Mouse (Mus musculus) right cerebral cortex, postnatal 4 days (tissue): Measurements from ENCODE around the gene Anpep.

ENCODE experiments used
- DNase-seq: peaks from one replicate; pipeline ENCODE4 v3.0.0-alpha.2; 2022

Anpep gene

DNA sequence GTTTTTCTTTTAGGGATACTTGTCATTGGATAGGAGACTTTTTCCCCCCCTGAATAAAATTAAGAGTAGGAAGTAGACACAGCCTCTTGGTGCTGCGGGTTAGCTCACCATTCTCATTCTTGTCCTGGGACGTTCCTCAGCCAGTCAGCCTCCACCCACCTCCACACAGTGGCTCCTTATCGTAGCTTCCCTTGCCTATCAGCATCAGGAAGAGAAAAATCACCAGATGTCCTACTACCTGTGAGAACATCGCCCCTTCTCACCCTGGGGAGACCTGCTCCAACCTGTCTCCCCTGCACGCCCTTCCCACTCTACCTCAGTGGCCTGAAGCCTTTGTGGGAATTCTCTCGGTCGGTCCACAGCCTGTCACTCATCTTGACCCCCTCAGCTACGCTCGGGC lies at the start of gene Anpep:
Gene Anpep (minus strand): TSS at position 249 of the 400 bp plus-strand sequence.
- DNase-seq, result no peak

DNA sequence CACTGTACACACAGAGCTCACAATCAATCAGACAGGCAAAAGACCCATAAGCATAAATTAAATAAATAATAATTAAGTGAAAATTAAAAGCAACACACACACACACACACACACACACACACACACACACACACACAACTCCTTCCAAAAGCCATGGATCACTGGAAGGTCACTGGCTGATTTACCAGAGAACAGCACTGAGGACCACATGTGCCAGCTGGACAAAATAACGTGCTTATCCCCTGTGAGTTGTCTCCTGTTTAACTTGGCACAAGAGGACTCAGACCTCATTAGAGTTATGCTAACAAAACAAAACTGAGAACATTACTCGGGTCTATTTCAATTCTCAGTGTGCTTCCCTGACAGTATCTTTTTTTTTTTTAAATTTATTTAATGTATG lies 46.5 kb upstream of the Anpep start:
- DNase-seq, result no peak

DNA sequence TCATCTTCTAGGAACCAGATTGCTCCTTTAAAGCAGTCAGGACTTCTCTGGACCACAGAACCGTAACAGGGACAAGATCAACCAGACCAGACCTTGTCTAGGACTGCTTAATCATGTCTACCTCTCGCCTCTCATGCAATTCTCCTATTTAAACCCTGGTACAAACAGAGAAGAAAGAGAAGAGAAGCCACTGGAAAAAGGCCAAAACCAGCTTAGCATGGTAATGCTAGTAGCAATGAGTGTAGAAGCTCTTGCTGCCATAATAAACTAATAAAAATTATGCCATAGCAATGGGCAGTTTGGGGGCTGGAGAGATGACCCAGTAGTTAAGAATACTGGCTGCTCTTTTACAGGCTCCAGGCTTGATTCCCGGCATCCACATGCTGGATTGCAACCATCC lies 46.1 kb upstream of the Anpep start:
- DNase-seq, result no peak

DNA sequence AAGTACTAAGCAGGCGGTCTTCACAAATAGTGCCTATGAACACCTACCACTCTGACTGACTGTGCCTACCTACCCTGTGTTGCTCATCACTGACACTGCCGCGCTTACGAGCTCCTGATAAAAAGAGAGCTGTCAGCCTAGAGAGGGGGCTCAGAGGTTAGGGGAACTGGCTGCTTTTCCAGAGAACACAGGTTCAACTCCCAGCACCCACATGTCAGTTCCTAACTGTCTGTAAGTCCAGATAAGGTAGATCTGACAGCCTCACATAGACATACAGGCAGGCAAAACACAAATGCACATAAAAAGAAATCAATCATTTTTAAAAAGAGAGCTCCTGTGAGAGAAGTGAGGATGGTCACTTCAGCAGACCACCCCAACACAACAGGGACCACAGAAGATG lies 44.3 kb upstream of the Anpep start:
- no peak for DNase-seq

DNA sequence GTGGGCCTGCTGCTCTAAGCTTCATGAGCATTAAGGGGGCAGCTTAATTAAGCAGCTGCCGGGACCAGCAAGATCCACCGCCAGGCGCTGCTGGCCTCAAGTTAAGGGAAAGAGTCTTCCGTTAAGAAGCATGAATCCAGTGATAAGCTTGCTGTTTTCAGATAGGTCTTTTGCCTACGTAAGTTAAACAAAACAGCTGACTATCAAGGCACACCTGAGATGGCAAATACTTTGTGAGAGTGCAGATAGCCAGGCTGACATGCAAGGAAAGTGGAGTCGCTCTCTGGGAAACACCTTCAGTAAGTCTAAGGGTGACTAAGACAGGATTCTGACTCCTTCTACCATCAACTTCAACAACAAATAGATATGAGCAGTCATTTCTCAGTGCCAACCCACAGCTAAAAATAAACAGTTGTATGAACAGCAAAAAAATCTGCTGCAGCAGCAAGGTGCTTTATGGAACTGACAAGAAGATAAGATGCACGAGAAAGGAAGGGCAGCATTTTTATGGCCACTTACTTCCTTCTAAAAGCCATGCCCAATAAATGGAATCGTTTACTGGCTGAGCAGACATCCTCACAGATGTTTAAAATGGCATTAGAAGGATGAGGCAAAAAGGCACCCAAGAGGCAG lies 42.4 kb upstream of the Anpep start:
- DNase-seq, result no peak

DNA sequence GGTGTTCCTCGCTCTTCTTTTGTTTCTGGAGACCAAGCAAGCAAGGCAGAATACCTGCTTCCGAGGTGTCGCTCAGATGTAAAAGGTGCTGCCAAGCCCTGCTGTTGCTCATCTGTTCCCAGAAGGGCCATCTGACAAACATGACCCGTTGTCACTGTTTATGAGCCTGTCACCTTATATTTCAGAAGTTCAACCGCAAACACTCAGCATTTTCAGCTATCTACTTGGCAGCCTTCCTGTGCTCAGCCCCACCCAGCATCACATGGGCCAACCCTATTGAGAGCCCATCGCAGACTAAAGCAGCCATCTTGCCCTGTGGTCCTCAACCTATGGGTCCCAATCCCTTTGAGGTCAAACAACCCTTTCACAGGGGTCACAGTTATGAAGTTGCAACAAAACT lies 39.9 kb upstream of the Anpep start:
- no peak for DNase-seq

DNA sequence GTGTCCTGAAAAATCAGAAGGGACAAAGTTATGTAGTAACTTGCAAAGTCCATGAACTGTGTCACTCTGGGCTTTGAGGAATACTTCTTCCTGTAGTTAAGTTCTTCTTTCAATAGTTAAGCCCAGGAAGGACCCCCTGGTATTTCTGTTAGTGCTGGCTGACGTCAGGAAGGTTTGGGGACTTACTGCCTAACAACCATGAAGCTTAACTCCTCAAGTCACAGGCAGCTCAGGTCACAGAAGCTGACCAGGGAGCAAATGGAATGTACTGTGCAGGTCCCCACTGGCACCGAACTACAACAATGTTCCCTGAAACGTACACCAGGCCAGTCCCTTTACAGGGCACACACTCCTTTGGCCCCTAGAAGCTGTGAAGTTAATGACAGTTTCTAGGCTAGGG lies 34.4 kb upstream of the Anpep start:
- no peak for DNase-seq

DNA sequence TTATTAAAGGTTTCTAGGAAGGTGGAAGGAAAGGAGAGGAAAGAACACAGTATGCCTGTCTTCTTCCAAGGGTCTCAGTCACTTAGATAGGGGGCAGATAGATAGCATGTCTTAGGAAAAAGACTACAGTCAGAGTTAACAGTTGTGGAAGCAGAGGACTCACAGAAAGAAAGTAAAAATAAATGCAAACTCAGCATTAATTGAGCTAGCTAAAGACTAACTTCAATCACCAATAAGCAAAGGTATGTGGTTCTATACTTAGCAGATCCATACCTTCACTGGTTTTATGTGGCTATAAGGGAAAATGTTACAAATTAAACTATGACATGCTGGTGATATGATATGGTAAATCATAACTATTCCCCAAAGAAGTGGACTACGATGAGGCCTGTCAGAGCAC lies 33.9 kb upstream of the Anpep start:
- no peak for DNase-seq

DNA sequence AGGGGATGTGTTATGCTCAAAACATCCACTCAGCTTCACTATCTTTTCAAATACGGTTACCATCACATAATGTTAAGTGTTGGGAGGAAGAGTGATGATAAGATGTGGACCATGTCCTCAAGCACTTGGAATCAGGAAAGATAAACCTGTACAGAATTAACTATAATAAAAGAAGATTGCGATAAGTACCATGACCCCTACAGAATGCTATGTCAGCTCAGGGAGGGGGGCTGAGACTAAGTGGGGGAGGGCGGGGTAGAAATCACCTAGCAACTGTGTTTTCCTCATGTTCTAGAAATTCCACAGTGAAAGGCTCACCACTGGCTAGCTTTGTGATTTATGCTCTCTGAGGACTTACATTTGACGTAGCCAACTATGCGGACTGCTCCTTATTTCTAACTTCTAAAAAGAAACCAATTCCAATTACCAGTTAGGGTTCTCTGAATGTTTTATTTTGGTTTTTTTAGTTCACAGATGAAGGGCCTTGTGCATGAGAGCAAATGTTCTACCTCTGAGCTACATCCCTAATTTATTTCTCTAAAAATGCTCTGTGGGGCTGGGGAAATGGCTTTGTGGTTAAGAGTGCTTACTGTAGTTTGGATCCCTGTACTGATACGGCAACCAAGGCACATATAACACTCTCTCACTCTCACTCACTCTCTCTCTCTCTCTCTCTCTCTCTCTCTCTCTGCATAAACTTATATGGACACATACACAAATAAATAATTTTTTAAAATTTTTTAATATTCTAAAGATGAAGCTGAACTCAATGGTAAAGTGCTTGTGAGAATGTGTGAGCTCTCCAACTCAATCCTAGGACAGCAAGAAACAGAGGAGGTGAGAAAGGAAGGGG lies 31.9 kb upstream of the Anpep start:
- DNase-seq, result no peak

DNA sequence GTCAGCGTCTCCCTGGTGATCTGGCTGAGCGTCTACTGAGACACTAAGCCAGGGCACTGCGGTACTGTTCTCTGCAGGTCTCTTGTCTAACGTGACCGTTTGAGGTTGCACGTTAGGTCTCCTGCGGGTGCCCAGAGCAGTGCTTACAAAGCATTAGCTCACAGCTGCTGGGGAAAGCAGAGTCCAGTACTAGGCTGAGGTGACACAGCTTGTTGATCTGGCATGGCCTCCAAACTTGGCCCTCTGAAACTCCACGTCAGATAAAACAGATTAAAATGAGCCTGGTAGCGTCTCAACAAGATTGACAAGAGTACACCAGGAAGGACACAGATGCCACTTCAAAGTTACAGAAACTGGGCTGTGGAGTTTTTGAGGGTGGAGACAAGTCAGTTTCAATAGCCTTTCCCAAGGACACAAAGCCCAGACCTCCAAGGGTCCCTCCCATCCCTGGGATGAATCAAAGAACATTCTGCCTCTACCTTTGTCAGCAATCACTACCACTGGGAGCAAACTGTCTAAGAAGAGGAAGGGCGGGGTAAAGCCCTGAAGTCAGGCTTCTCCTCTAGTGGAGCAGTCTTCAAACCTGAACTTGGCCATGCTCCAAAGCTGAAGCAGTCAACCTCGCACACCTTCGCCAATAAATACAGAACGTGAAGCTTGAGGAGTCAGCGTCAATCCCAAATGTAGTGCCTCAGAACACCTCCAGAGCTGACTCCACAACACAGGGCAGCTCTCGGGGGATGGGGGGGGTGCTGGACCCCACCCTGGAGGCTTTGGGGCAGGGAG lies 29.8 kb upstream of the Anpep start:
- DNase-seq, result no peak

DNA sequence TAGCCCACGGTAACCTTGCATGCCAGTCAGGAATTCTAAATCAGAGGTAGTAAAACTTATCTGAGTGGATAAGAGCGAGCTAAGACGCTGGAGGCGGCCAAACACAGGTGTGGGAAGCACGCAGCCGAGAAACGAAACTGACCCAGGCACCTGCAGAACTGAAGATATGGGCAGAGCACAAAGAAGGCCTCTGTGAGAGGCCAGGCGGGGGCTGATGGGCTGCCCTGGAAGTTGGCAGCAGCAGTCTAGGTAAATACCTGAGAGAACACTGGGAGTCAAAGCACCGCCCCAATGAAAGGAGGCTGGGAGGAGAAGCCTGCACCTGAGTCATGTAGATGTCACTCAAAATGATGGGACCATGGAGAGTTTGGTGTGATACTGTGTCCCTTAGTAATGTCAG lies 27.7 kb upstream of the Anpep start:
- no peak for DNase-seq

DNA sequence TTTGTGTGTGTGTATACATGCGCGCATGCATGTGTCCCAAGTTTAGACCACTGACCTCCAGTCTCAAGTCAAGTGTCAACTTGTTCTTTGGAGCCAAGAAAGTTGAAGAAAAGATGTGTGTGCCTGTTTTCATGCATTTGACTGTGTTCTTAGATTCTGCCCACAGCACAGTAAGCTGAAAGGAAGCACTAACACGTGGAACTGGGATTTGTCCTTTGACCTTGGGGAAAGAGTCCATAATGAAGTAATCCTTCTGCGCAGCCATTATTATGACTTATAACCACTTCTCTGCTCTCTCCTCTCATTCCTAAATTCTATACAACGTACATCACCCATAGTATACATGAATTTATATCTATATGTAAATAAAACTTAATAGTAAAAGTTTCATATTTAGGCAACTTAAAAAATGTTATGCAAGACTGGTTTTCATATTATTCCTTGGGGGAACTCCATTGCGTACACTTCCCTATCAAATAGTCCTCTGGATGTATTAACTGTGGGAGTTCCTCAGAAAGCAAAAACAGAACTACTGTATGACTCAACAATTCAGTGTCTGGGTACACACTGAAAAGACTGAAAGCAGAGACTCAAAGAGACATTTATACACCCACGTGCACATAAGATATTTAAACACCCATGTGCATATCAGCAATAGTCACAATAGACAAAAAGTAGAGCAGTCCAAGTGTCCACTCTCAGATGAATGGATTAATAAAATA lies 22.9 kb upstream of the Anpep start:
- DNase-seq, result no peak

DNA sequence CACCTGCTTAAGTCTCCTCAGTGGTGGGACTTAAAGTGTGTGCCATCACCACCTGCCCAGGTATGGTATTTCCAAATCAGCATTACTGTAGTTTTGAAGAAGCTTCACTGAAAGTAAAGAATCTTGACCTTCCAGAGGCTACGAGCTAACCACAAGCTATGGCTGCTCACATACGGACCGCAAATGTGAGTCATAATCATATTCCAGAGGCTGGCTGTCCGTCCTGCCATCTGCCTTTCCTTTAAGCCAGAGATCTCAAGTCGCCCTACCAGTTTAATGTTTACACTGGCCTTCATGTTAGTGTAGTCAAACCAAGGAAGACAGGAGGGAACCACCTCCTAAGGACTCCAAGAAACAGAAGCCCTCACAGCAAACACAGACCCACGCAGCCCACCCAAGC lies 21.0 kb upstream of the Anpep start:
- no peak for DNase-seq

DNA sequence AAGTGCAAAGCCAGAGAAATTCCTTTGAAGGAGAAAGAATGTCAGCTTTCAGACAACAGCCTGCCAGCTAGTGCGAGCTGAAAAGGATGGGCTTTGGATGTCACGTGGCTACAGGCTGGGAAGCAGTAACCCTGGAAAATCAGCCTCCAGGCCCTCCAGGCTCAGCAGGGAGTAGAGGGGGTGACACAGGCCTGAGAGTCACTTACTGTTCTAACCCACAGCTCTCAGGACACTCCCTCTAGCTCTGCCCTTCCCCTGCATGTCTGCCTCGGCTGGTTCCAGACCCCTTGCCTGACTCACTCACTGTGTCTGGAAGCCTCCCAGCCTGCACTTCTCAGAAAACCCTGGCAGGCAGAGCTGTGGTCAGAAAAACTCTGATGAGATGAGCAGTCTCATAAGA lies 20.1 kb upstream of the Anpep start:
- no peak for DNase-seq

DNA sequence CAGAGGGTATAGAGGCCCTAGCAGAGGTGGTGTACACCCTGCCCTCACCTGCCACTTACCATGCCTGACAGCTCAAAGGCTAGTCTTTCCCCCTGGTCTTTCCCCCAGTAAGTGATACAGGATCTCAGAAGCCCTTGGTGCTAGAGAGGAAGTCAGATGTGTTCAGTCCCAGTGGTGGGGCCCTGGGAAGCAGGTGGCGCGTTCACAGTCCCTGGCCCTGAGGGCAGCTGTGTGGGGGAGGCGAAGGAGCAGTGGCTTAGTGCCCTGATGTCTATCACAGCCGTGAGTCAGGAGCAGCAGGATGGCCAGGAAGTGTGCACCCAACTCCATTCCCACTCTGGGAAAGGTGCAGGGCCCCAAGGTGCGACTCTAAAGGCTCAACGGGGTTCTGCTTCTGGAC lies 19.2 kb upstream of the Anpep start:
- no peak for DNase-seq

DNA sequence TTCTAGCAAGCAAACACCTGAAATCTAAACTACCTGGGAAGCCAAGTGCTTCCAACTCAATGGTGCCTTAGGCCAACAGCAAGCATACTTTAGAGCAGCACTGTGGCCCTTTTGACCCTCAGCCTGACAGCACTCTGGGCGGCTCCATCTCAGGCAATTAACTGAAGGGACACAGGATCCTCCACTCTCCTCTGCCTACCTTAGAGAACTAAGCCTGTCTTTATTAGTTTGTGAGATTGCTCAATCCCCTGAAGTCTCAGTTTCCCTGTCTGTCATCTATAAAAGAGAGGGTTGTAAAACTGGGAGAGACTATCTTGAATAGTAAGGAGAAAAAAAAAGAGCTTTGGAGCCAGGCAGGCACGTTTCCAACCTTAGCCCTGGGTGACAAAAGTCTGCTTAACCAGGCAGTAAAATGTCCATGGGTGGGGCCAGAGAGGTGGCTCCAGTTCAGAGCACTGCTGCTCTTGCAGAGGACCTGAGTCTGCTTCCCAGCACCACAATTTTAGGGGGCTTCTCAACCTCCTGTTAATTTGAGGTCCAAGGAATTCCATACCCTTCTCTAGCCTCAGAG lies 17.7 kb upstream of the Anpep start:
- no peak for DNase-seq

DNA sequence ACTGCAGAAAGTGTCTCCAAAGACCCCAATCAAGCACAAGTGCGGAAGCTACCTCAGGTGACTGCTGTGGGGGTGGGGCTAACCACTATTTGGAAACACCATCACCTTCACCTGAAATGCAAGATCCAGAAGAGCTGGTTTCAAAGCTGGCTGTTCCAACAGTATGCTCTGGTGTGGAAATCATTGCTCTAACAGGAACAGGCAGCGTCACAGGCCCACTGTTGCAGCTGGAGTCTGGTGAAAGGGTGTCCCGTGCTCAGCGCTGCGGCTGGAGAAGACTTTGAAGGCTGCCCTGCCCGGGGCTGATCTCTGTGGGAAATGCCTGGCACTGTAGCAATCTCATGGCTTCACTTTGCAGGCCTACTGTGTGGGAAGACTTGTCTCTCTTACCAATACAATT lies 12.5 kb upstream of the Anpep start:
- DNase-seq, result no peak

DNA sequence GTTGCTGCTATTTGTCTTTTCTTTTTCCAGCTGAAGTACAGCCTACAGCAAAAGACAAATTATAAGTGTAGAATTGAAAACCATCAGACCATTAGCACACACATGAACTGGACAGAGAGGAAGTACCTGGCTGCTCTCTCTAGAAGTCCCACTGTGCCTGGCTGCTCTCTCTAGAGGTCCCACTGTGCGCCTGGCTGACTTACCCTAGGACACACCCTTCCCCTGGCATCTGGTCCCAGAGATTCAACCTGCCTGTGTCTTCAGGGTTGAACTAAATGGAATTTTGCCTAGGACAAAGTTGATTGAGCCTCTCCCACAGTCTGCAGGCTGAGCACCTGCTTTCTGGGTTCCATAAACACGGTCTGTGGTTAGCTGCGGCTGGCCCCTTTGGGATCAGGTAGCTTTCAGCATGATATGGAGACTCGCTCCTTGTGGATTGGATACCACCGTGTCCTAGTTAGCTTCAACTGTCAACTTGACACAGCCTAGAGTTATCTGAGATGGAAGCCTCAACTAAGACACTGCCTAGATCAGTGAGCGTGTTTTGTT lies 11.0 kb upstream of the Anpep start:
- no peak for DNase-seq

DNA sequence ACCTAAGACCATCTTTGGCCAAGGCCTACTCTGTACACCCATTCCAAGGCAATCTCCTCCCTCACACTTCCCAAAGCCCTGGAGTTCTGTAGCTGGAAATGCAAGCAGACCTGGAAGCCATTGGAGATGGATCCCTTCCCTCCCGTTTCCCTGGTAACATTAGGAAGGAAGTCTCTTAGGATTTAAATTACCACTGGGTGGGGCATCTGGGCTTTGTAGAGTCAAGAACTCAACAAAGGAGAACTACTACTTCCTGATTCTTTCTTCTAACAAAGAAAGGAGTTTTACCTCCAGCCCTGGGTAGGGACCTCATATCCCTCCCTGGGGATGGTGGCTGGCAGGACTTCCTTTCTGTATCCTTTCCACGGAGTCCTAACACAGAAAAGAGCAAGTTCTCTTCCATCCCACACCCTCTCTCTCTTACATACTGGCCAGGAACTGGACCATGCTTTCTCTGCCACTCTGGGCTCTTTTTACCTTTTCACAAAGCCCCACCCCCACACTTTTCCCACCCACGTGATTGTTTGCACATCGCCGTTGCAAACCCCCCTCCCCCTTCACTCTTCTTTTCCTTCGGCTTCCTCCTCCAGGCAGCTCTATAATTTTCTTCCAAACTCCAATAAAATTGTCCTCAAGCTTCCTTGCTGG lies 8.3 kb upstream of the Anpep start:
- no peak for DNase-seq

DNA sequence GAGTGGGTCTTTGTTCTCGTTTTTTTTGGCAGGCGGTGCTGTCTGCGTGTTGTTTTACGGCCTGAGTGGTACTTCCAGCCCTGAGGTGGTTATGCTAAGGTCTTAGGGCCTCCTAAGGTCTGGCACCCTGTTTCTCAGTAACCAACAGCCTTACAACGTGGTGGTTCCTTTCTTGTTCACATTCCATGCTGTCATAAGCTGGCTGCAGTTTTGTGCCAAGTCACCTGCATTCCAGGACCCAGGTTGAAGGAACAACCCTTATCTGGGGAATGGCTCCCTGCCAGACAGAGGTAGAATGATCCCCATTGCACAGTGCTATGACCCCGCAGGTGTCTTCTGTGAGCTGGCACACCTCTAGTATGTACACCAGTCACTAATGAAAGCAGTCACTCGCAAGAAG lies 7.6 kb upstream of the Anpep start:
- no peak for DNase-seq

DNA sequence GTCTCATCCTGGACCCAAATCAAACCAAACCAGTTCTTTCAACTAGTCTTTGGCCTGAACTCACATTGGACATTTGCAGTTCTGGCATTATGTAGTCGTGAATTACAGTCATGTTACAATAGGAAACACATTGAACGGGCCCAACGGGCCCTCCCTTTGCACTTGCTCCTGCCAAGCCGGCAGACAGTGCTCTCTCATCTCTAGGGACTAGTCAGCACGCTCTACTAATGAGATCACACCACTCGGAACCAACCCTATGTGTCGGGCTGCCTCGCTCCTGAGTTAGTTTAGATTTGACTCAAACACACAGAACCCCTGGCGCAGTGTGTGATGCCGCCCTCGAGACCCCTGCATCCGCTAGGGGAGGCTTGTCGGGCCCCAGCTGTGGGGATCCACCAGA lies 7.0 kb upstream of the Anpep start:
- no peak for DNase-seq
